Mouse (Mus musculus) limb, embryonic 15.5 days (tissue): Measurements from ENCODE around the gene Sytl2. TPM values are rescaled to one million over a fixed set of nuclear protein-coding genes. Genes with fewer than 3 reads are reported as not detected.

Experiments used
- ATAC-seq: fragments of 200-750 bp; cut with Nextera tagmentation; 2 replicates; pipeline ENCODE4 v1.8.0; 2017; ENCODE audit warnings: low read depth, moderate TSS enrichment; ENCODE audit not compliant: insufficient number of reproducible peaks, low FRiP score, low TSS enrichment
- H3K27ac ChIP-seq: fragments of 300-500 bp; sonication (generic); 2 replicates; pipeline ENCODE4 v1.5.1; 2015; ENCODE audit warnings: moderate library complexity, mild to moderate bottlenecking, inconsistent platforms
- H3K27me3 ChIP-seq: fragments of 300-500 bp; sonication (generic); 2 replicates; pipeline ENCODE4 v1.6.1; 2015; ENCODE audit warnings: inconsistent platforms
- H3K36me3 ChIP-seq: fragments of 300-500 bp; sonication (generic); 2 replicates; pipeline ENCODE4 v1.6.1; 2015; ENCODE audit warnings: inconsistent platforms
- H3K4me1 ChIP-seq: fragments of 300-500 bp; sonication (generic); 2 replicates; pipeline ENCODE4 v1.6.1; 2015; ENCODE audit warnings: inconsistent platforms
- H3K4me2 ChIP-seq: fragments of 300-500 bp; sonication (generic); 2 replicates; pipeline ENCODE4 v1.6.1; 2015; ENCODE audit warnings: mild to moderate bottlenecking, inconsistent platforms
- H3K4me3 ChIP-seq: fragments of 300-500 bp; sonication (generic); 2 replicates; pipeline ENCODE4 v1.5.1; 2015; ENCODE audit warnings: mild to moderate bottlenecking, inconsistent platforms
- H3K9ac ChIP-seq: fragments of 300-500 bp; sonication (generic); 2 replicates; pipeline ENCODE4 v1.6.1; 2015; ENCODE audit warnings: inconsistent platforms
- H3K9me3 ChIP-seq: fragments of 300-500 bp; sonication (generic); 2 replicates; pipeline ENCODE4 v1.6.1; 2016; ENCODE audit warnings: inconsistent platforms
- WGBS: fragments of 180-500 bp; shearing (Covaris S2); methylation state at CpG from one replicate; pipeline ENCODE4 v1.1.7; 2015; 5-methylcytosine and 5-hydroxymethylcytosine counted together
- polyA plus RNA-seq: library from polyadenylated mRNA; unstranded; fragments of >200 nt; fragmentation: Nextera tagmentation; extraction: Ambion mirVana; gene quantifications from 2 replicates; pipeline ENCODE4 v1.2.1, GENCODE M21; 2015

Sytl2 gene
- polyA plus RNA-seq, 1 experiment from 2014 or later, result 15.0 TPM

GRCm38 (mm10) chr7:90313421-90313820, 11.4 kb downstream of the Sytl2 start:
- no peaks in the 10 kb centered on the region for H3K36me3 ChIP-seq
- H3K4me1 ChIP-seq, result no peaks in the 10 kb centered on the region
- H3K4me2 ChIP-seq, result no peak overlapping the region
- ATAC-seq, result no peak
- 64% methylated on average over 3 of the region's 3 CpGs for WGBS
- H3K9ac ChIP-seq, result no peak overlapping the region
- no peaks in the 10 kb centered on the region for H3K9me3 ChIP-seq
- no peaks in the 10 kb centered on the region for H3K27me3 ChIP-seq
- no peak overlapping the region for H3K4me3 ChIP-seq
- H3K27ac ChIP-seq, result no peak overlapping the region

GRCm38 (mm10) chr7:90316823-90317222, 14.8 kb downstream of the Sytl2 start:
- Histone ChIP-seq H3K27me3 (no peaks in the 10 kb centered on the region), H3K9me3 (no peaks in the 10 kb centered on the region), H3K4me2 (no peak overlapping the region), H3K4me1 (no peaks in the 10 kb centered on the region), H3K4me3 (no peak overlapping the region), H3K36me3 (no peaks in the 10 kb centered on the region), H3K27ac (no peak overlapping the region), H3K9ac (no peak overlapping the region)
- ATAC-seq, result no peak
- WGBS, result 90% methylated on average over 2 of the region's 2 CpGs

GRCm38 (mm10) chr7:90319446-90319845, 17.4 kb downstream of the Sytl2 start:
- Histone ChIP-seq H3K4me1 (no peaks in the 10 kb centered on the region), H3K27ac (no peak overlapping the region), H3K27me3 (no peaks in the 10 kb centered on the region), H3K9me3 (no peaks in the 10 kb centered on the region), H3K4me3 (no peak overlapping the region), H3K36me3 (no peaks in the 10 kb centered on the region), H3K9ac (no peak overlapping the region), H3K4me2 (no peak overlapping the region)
- ATAC-seq, result no peak
- 87% methylated on average over 1 of the region's 1 CpGs for WGBS

GRCm38 (mm10) chr7:90320124-90320523, 18.1 kb downstream of the Sytl2 start:
- 44% methylated on average over 5 of the region's 5 CpGs for WGBS
- Histone ChIP-seq H3K4me2 (no peak overlapping the region), H3K9me3 (no peaks in the 10 kb centered on the region), H3K9ac (no peak overlapping the region), H3K4me1 (no peaks in the 10 kb centered on the region), H3K36me3 (no peaks in the 10 kb centered on the region), H3K27me3 (no peaks in the 10 kb centered on the region), H3K4me3 (no peak overlapping the region), H3K27ac (no peak overlapping the region)
- no peak for ATAC-seq

- H3K4me2 ChIP-seq, result no peak overlapping the region
- 86% methylated on average over 4 of the region's 4 CpGs for WGBS
- H3K4me1 ChIP-seq, result no peaks in the 10 kb centered on the region
- H3K9me3 ChIP-seq, result no peaks in the 10 kb centered on the region
- no peak overlapping the region for H3K27ac ChIP-seq
- no peak overlapping the region for H3K4me3 ChIP-seq
- H3K27me3 ChIP-seq, result no peaks in the 10 kb centered on the region
- no peaks in the 10 kb centered on the region for H3K36me3 ChIP-seq
- H3K9ac ChIP-seq, result no peak overlapping the region
- no peak for ATAC-seq
These were observed 23.1 kb downstream of the Sytl2 start for GRCm38 (mm10) chr7:90325166-90325565.

GRCm38 (mm10) chr7:90330200-90330599, 28.1 kb downstream of the Sytl2 start:
- H3K4me2 ChIP-seq, result no peak overlapping the region
- H3K36me3 ChIP-seq, result no peaks in the 10 kb centered on the region
- H3K9me3 ChIP-seq, result no peaks in the 10 kb centered on the region
- H3K27me3 ChIP-seq, result no peaks in the 10 kb centered on the region
- 83% methylated on average over 1 of the region's 1 CpGs for whole genome bisulfite sequencing
- no peak for ATAC-seq
- no peak overlapping the region for H3K9ac ChIP-seq
- no peak overlapping the region for H3K27ac ChIP-seq
- no peak overlapping the region for H3K4me3 ChIP-seq
- no peaks in the 10 kb centered on the region for H3K4me1 ChIP-seq

GRCm38 (mm10) chr7:90332483-90333065, 30.5 kb downstream of the Sytl2 start:
- WGBS, result 69% methylated on average over 3 of the region's 3 CpGs

GRCm38 (mm10) chr7:90334362-90334761, 32.3 kb downstream of the Sytl2 start:
- H3K9ac ChIP-seq, result no peak overlapping the region
- ATAC-seq, result no peak

More at GRCm38 (mm10) chr7:90332483-90333065, 30.5 kb downstream of the Sytl2 start:
- ATAC-seq, result no peak
- no peaks in the 10 kb centered on the region for H3K27me3 ChIP-seq
- H3K36me3 ChIP-seq, result no peaks in the 10 kb centered on the region
- no peak overlapping the region for H3K9ac ChIP-seq
- no peak overlapping the region for H3K27ac ChIP-seq
- no peaks in the 10 kb centered on the region for H3K9me3 ChIP-seq
- no peak overlapping the region for H3K4me3 ChIP-seq
- no peak overlapping the region for H3K4me2 ChIP-seq
- no peaks in the 10 kb centered on the region for H3K4me1 ChIP-seq

GRCm38 (mm10) chr7:90334831-90335230, 32.8 kb downstream of the Sytl2 start:
- no peak for ATAC-seq
- WGBS, result 83% methylated on average over 3 of the region's 3 CpGs

More at GRCm38 (mm10) chr7:90334362-90334761, 32.3 kb downstream of the Sytl2 start:
- Histone ChIP-seq H3K27ac (no peak overlapping the region), H3K4me2 (no peak overlapping the region), H3K9me3 (no peaks in the 10 kb centered on the region), H3K4me3 (no peak overlapping the region), H3K4me1 (no peaks in the 10 kb centered on the region), H3K36me3 (no peaks in the 10 kb centered on the region), H3K27me3 (no peaks in the 10 kb centered on the region)
- WGBS, result 73% methylated on average over 6 of the region's 6 CpGs

GRCm38 (mm10) chr7:90335755-90336194, 33.7 kb downstream of the Sytl2 start:
- Histone ChIP-seq H3K9me3 (no peaks in the 10 kb centered on the region), H3K27ac (no peak overlapping the region), H3K9ac (no peak overlapping the region), H3K27me3 (no peaks in the 10 kb centered on the region), H3K4me3 (no peak overlapping the region), H3K4me2 (no peak overlapping the region), H3K36me3 (no peaks in the 10 kb centered on the region), H3K4me1 (no peaks in the 10 kb centered on the region)
- ATAC-seq, result no peak
- WGBS, result 32% methylated on average over 3 of the region's 3 CpGs

More at GRCm38 (mm10) chr7:90334831-90335230, 32.8 kb downstream of the Sytl2 start:
- Histone ChIP-seq H3K9ac (no peak overlapping the region), H3K4me2 (no peak overlapping the region), H3K9me3 (no peaks in the 10 kb centered on the region), H3K27me3 (no peaks in the 10 kb centered on the region), H3K4me1 (no peaks in the 10 kb centered on the region), H3K27ac (no peak overlapping the region), H3K4me3 (no peak overlapping the region), H3K36me3 (no peaks in the 10 kb centered on the region)

- no peaks in the 10 kb centered on the region for H3K27me3 ChIP-seq
- ATAC-seq, result no peak
- no peaks in the 10 kb centered on the region for H3K36me3 ChIP-seq
- no peak overlapping the region for H3K9ac ChIP-seq
- H3K4me3 ChIP-seq, result no peak overlapping the region
- no peaks in the 10 kb centered on the region for H3K9me3 ChIP-seq
- no peaks in the 10 kb centered on the region; the same call in 1 of the 2 replicates for H3K4me1 ChIP-seq
- H3K27ac ChIP-seq, result no peak overlapping the region
- 45% methylated on average over 12 of the region's 12 CpGs for WGBS
- no peak overlapping the region for H3K4me2 ChIP-seq
These were observed 39.3 kb downstream of the Sytl2 start for GRCm38 (mm10) chr7:90341212-90341957.

- ATAC-seq, result no peak
- Histone ChIP-seq H3K9ac (no peak overlapping the region), H3K36me3 (no peaks in the 10 kb centered on the region), H3K27ac (no peak overlapping the region), H3K4me3 (no peak overlapping the region), H3K4me2 (no peak overlapping the region), H3K4me1 (no peaks in the 10 kb centered on the region; the same call in 1 of the 2 replicates), H3K27me3 (no peaks in the 10 kb centered on the region), H3K9me3 (no peaks in the 10 kb centered on the region)
- WGBS, result 88% methylated on average over 3 of the region's 3 CpGs
These were observed 42.9 kb downstream of the Sytl2 start for GRCm38 (mm10) chr7:90344903-90345302.
